Mouse (Mus musculus): ENCODE measurements around the gene Tnfsfm13. TPM values are rescaled to one million over a fixed set of nuclear protein-coding genes. Genes with fewer than 3 reads are reported as not detected.
"Not testable (repeated sequence)": the region's sequence is repeated elsewhere in the genome, so short reads cannot be mapped to it uniquely, and the experiment has no call there.

Gene Tnfsfm13
- total RNA-seq (2014; fragmentation: Nextera tagmentation) (not detected in 2 replicates), total RNA-seq (2017) (not detected in 2 replicates), polyA plus RNA-seq (2012) (not detected in 2 replicates)

- TF ChIP-seq TAL1 (conservative IDR thresholded peaks at IDR 0.05; ENCODE audit: low read depth, low read length) (no peak), POLR2AphosphoS5 (IDR thresholded peaks at IDR 0.05; ENCODE audit: insufficient replicate concordance, low read depth, low read length) (no peak), GATA1 (IDR thresholded peaks at IDR 0.05; ENCODE audit: borderline replicate concordance, low read length) (no peak), GATA2 (IDR thresholded peaks at IDR 0.05; ENCODE audit: borderline replicate concordance, low read depth, low read length) (no peak), CTCF (IDR thresholded peaks at IDR 0.05; ENCODE audit: low read depth, low read length) (no peak)
- no peak within 1 kb of the TSS for H3K4me3 ChIP-seq (ENCODE audit: low read depth, low read length)
- peaks cover 61% of the 10 kb centered on the region for H3K27me3 ChIP-seq (ENCODE audit: insufficient read depth, low read length)
- H3K9me3 ChIP-seq (replicated peaks): no peaks in the 10 kb centered on the region; the same call in 1 of the 2 replicates
- DNase-seq (ENCODE audit: low spot score) (no peak), ATAC-seq (ENCODE audit: extremely low read depth, insufficient number of reproducible peaks, low FRiP score, poor library complexity, severe bottlenecking) (no peak)
- no peaks in the 10 kb centered on the region; the same call in 1 of the 2 replicates for H3K4me1 ChIP-seq (ENCODE audit: insufficient read depth, low read depth, low read length)
- H3K36me3 ChIP-seq (replicated peaks): no peaks in the 10 kb centered on the region
Measured at GRCm38 (mm10) chr11:69695361-69696181, at the start of gene Tnfsfm13, which contains the start of gene Tnfsf12. Tnfsfm13 (minus strand) TSS chr11:69696098. Tnfsf12 (minus strand) TSS chr11:69695849.

GRCm38 (mm10) chr11:69731408-69731807 is 35.5 kb upstream of the Tnfsfm13 start:
- H3K27me3 ChIP-seq (ENCODE audit: insufficient read depth, low read length); H3K4me3 ChIP-seq (ENCODE audit: low read depth, low read length); H3K9me3 ChIP-seq (replicated peaks); ATAC-seq (ENCODE audit: extremely low read depth, insufficient number of reproducible peaks, low FRiP score, poor library complexity, severe bottlenecking); H3K4me1 ChIP-seq (ENCODE audit: insufficient read depth, low read depth, low read length); DNase-seq (ENCODE audit: low spot score): not testable (repeated sequence)
- peaks cover 31% of the 10 kb centered on the region for H3K36me3 ChIP-seq (replicated peaks)

- Histone ChIP-seq H3K27me3 (ENCODE audit: insufficient read depth, low read length) (0 out of 2 replicates have a peak, but pooled peaks cover 2% of the 10 kb centered on the region), H3K4me1 (ENCODE audit: insufficient read depth, low read depth, low read length) (no peaks in the 10 kb centered on the region), H3K36me3 (replicated peaks) (peaks cover 8% of the 10 kb centered on the region), H3K4me3 (ENCODE audit: low read depth, low read length) (no peak overlapping the region), H3K9me3 (replicated peaks) (peaks cover 8% of the 10 kb centered on the region)
- DNase-seq (ENCODE audit: low spot score) (no peak), ATAC-seq (ENCODE audit: extremely low read depth, insufficient number of reproducible peaks, low FRiP score, poor library complexity, severe bottlenecking) (no peak)
- TF ChIP-seq TAL1 (conservative IDR thresholded peaks at IDR 0.05; ENCODE audit: low read depth, low read length): no peak
- peak; percentile 26; the same call in 1 of the 2 replicates for TF ChIP-seq CTCF (IDR thresholded peaks at IDR 0.05; ENCODE audit: low read depth, low read length)
Measured at GRCm38 (mm10) chr11:69729063-69729462, 33.2 kb upstream of the Tnfsfm13 start.

- ATAC-seq (ENCODE audit: extremely low read depth, insufficient number of reproducible peaks, low FRiP score, poor library complexity, severe bottlenecking) (no peak), DNase-seq (ENCODE audit: low spot score) (no peak)
- H3K4me1 ChIP-seq (ENCODE audit: insufficient read depth, low read depth, low read length): peaks cover 7% of the 10 kb centered on the region
- no peak for TF ChIP-seq TAL1 (conservative IDR thresholded peaks at IDR 0.05; ENCODE audit: low read depth, low read length)
- no peak for TF ChIP-seq GATA2 (IDR thresholded peaks at IDR 0.05; ENCODE audit: borderline replicate concordance, low read depth, low read length)
- TF ChIP-seq CTCF (IDR thresholded peaks at IDR 0.05; ENCODE audit: low read depth, low read length): no peak
- no peak for TF ChIP-seq POLR2AphosphoS5 (IDR thresholded peaks at IDR 0.05; ENCODE audit: insufficient replicate concordance, low read depth, low read length)
- TF ChIP-seq GATA1 (IDR thresholded peaks at IDR 0.05; ENCODE audit: borderline replicate concordance, low read length): no peak
- H3K9me3 ChIP-seq (replicated peaks): peaks cover 8% of the 10 kb centered on the region
- H3K36me3 ChIP-seq (replicated peaks): no peaks in the 10 kb centered on the region
- 0 out of 2 replicates have a peak, but pooled peaks cover 2% of the 10 kb centered on the region for H3K27me3 ChIP-seq (ENCODE audit: insufficient read depth, low read length)
- no peak overlapping the region for H3K4me3 ChIP-seq (ENCODE audit: low read depth, low read length)
Measured at GRCm38 (mm10) chr11:69725951-69726350, 30.1 kb upstream of the Tnfsfm13 start.

GRCm38 (mm10) chr11:69723074-69723473 is 27.2 kb upstream of the Tnfsfm13 start:
- no peak overlapping the region for H3K4me3 ChIP-seq (ENCODE audit: low read depth, low read length)
- TF ChIP-seq GATA2 (IDR thresholded peaks at IDR 0.05; ENCODE audit: borderline replicate concordance, low read depth, low read length): no peak
- no peak for TF ChIP-seq GATA1 (IDR thresholded peaks at IDR 0.05; ENCODE audit: borderline replicate concordance, low read length)
- TF ChIP-seq TAL1 (conservative IDR thresholded peaks at IDR 0.05; ENCODE audit: low read depth, low read length): no peak
- TF ChIP-seq CTCF (IDR thresholded peaks at IDR 0.05; ENCODE audit: low read depth, low read length): no peak
- TF ChIP-seq POLR2AphosphoS5 (IDR thresholded peaks at IDR 0.05; ENCODE audit: insufficient replicate concordance, low read depth, low read length): no peak
- H3K36me3 ChIP-seq (replicated peaks): no peaks in the 10 kb centered on the region
- peaks cover 25% of the 10 kb centered on the region for H3K4me1 ChIP-seq (ENCODE audit: insufficient read depth, low read depth, low read length)
- ATAC-seq (ENCODE audit: extremely low read depth, insufficient number of reproducible peaks, low FRiP score, poor library complexity, severe bottlenecking) (no peak), DNase-seq (ENCODE audit: low spot score) (no peak)
- 0 out of 2 replicates have a peak, but pooled peaks cover 6% of the 10 kb centered on the region for H3K27me3 ChIP-seq (ENCODE audit: insufficient read depth, low read length)
- H3K9me3 ChIP-seq (replicated peaks): peaks cover 8% of the 10 kb centered on the region

GRCm38 (mm10) chr11:69720852-69721251 is 25.0 kb upstream of the Tnfsfm13 start:
- peaks cover 5% of the 10 kb centered on the region; the same call in 1 of the 2 replicates for H3K27me3 ChIP-seq (ENCODE audit: insufficient read depth, low read length)
- ATAC-seq (ENCODE audit: extremely low read depth, insufficient number of reproducible peaks, low FRiP score, poor library complexity, severe bottlenecking) (no peak), DNase-seq (ENCODE audit: low spot score) (no peak)
- H3K4me1 ChIP-seq (ENCODE audit: insufficient read depth, low read depth, low read length): peaks cover 30% of the 10 kb centered on the region
- H3K9me3 ChIP-seq (replicated peaks): peaks cover 8% of the 10 kb centered on the region
- no peak for TF ChIP-seq GATA1 (IDR thresholded peaks at IDR 0.05; ENCODE audit: borderline replicate concordance, low read length)
- no peak for TF ChIP-seq GATA2 (IDR thresholded peaks at IDR 0.05; ENCODE audit: borderline replicate concordance, low read depth, low read length)
- no peak for TF ChIP-seq CTCF (IDR thresholded peaks at IDR 0.05; ENCODE audit: low read depth, low read length)
- TF ChIP-seq TAL1 (conservative IDR thresholded peaks at IDR 0.05; ENCODE audit: low read depth, low read length): peak; percentile 27; the same call in 1 of the 2 replicates
- no peak for TF ChIP-seq POLR2AphosphoS5 (IDR thresholded peaks at IDR 0.05; ENCODE audit: insufficient replicate concordance, low read depth, low read length)
- H3K36me3 ChIP-seq (replicated peaks): no peaks in the 10 kb centered on the region
- H3K4me3 ChIP-seq (ENCODE audit: low read depth, low read length): no peak overlapping the region

Measured in G1E (cell line).